Mouse (Mus musculus): ENCODE measurements around the gene Igdcc3. TPM values are rescaled to one million over a fixed set of nuclear protein-coding genes. Genes with fewer than 3 reads are reported as not detected.
"Not testable (repeated sequence)": the region's sequence is repeated elsewhere in the genome, so short reads cannot be mapped to it uniquely, and the experiment has no call there.

The Igdcc3 gene
- total RNA-seq, 2 experiments from 2014 or later = 2.2 to 3.6 TPM

DNA sequence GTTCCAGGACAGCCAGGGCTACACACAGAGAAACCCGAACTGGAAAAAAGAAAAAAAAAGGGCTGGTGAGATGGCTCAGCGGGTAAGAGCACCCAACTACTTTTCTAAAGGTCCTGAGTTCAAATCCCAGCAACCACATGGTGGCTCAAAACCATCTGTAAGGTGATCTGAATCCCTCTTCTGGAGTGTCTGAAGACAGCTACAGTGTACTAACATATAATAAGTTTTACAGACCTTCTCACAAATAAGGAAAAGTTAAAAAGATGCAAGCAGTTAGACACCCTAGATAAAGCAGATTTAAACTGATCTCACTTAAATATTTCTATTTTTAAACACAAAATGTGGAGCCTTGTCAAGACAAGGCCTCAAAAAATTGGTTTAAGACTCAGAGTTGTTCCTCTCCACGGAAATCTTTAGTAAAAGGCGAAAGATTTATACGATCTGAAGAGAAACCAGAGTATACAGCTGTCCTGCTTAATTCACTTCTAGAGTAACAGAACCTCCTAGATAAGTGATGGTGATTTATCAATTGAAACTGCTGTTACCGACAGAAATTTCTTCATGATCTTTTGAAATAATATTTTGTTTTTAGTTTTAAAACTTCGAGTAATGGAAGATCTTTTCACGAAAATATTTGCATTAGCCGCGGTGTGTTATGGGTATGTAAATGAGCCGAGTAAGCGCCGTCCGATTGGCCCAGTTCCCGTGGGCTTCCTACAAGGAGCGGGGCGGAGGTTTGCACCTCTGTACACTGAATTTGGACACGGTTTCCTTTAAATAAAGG lies 60.6 kb downstream of the Igdcc3 start:
- peak in 1 of 2 experiments; percentile 62 for DNase-seq (ENCODE audit: low spot score in 2 of 2)

DNA sequence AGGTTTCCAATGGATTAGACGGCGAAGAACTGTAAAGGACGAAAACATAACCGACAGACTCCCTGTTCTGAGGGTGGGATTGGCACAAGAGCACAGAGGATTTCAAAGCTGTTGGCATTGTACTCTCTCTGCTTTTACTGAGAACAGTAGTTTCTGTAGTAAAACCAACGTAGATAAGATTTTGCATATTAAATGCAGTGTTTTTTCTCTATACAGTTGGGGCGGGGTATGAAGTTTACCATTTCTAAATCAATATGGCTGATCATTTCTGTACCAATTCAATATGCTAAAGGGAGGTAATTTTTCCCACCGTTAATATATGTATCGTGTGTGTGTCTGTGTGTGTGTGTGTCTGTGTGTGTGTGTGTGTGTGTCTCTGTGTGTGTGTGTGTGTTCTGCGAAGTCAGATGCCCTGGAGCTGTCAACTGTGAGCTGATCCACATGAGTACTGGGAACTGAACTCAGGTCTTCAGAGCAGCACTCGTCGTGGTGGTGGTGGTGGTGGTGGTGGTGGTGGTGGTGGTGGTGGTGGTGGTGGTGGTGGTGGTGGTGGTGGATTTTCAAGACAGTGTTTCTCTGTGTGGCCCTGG lies 61.3 kb downstream of the Igdcc3 start:
- DNase-seq (ENCODE audit: low spot score in 2 of 2) = no peak

DNA sequence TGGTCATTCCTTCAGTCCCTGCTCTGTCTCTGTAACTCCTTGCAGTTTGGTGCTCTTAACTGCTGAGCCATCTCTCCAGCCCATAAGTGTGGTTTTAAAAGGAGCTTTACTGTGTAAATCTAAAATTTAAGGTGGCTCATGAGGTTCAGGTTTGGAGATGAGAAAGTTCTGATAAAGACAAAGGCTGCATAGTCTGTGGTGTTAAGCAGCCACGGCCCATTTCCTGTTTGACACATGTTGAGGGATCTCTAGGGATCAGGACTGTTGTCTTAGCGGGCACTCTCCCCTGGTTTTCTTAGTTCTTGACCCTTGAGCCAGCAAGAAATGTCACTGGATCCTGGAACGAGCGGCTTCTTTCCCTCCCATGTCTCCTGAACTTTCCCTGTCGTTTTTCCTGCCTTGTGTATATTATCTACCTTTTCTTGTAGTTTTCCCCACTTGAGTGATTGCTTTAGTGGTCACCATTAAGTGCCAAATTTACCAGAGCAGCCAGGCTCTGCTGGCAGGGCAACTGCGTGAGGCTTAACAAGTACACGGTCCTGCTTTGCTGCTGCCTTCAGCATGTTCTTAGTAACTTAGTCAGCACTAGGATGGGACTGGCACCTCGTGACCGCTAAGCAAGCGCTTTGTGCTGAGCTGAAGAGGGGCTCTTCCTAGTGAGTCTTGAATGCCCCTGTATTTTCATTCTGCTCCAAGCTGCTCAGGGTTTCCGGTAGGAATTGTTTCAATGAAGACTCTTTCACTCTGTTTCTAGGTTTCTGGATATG lies 64.2 kb downstream of the Igdcc3 start:
- no peak for DNase-seq (ENCODE audit: low spot score in 2 of 2)

- not testable (repeated sequence) for DNase-seq (ENCODE audit: low spot score in 2 of 2)
Observed at GRCm38 (mm10) chr9:65207041-65207815, 66.2 kb downstream of the Igdcc3 start.

DNA sequence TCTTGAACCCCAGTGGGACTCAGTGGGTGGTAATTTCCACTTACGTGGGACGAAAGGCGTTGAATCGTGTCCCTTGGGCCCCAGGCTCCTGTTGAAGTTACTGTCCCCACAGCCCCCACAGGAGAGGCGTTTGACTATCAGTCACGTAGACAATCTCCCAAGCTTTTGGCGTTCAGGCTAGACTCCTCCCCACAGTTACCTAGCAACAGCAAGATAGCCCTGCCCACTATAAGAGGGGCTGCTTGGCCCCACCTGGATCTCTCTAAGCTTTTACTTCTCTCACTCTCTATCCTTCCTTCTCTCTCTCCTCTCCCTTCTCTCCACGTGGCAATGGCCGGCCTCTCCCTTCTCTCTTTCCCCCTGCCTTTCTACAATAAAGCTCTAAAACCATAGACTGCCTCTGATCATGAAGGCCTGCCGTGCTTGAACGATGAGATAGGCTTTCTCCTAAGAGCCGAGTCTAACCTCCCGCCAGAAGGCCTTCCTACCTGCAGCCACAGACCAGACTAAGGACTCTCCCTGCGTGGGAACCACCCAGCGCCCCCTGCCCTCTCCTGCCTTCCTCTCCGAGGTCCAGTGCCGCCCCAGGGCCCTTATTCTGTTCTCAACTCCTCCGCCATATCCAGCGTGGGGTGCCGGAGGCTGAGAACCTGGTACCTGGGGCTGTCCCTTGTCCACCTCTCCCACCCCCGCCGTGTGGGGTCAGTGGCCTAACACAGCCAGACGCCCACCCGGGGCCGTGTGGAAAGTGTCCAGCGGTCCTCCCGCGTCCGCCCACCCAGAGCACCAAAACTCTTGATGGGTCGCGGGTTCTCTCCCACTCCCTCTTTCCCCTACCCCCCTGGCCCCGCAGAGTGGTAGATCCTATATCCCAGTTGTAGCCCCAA lies 67.5 kb downstream of the Igdcc3 start:
- no peak for DNase-seq (ENCODE audit: low spot score in 2 of 2)

DNA sequence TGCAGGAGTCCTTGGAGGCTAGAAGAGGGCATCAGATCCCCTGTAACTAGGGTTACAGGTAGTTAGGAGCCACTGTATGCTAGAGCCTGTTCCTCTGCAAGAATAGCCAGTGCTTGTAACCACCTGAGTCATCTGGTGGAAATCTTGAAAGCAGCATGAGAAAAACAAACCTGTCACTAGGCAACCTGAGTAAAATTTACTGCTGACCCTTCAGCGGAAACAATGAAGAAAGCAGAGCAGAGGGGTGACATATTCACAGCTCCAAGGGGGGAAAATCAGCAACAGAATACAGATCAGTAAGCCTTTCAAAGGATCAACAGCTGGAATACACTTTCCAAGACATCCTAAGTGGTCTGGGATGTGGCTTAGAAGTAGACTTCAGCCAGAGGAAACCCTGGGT lies 70.6 kb downstream of the Igdcc3 start:
- DNase-seq (ENCODE audit: low spot score in 2 of 2) = no peak

- no peak for DNase-seq (ENCODE audit: low spot score in 2 of 2)
Observed at GRCm38 (mm10) chr9:65214425-65214777, 73.4 kb downstream of the Igdcc3 start.

DNA sequence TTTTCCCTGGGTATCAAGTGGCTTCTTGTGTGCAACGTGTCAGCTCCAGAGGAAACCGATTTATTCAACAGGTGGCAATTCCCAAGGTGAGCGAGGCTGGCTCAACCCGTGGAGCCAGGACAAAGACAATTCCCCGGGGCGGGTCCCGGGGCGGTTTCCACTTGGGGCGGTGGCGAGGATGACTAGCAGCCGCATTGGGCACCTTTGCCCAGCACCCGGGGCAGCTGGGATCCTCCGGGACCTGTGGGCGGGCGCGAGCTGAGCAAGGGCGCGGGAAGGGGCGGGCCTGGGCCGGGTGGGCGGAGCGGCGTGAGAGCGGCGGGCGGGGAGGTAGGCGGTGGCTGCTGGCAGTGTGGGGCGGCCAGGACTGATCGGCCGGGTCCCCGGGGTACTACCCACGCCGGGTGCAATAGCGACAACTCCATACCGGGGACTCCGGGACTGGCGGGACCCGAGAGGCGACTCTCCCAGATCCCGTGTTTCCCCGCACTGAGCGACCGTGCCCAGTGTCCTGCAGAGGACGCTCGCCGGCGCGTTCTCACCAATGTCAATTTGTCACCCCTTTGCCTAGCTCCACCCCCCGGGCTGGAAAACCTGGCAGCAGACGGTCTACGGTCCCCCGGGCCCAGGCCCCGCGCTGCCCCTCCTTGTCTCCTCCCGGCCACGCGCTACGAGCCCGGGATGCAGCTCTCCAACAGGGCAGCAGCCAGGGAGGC lies 73.9 kb downstream of the Igdcc3 start:
- peak; percentile 78 to 89 for DNase-seq (ENCODE audit: low spot score in 2 of 2)

DNA sequence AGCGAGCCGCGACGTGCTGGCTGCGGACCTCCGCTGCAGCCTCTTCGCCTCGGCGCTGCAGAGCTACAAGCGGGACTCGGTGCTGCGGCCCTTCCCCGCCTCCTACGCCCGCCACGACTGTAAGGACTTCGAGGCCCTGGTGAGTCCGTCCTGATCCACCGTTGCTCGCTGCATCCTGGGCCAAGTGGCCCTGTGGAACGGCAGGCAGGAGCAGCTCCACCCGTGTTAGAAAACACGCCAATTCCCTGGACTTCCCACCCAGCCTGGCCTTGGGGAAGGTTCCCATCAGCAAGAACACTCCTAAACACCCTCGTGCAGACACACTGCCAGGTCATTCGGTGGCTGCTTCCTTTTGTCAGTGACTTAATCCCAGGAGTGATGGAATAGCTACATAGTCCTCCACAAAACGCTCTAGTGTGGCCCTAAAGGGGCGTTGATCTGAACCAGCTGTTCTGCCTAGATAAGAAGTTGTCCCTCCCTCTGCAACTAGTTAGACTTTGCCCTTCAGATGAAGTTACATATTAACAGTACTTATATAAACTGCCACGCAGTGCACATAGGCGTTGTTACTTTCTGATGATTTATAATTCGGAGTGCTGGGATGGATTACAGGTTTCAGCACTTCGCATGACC lies 74.6 kb downstream of the Igdcc3 start:
- no peak for DNase-seq (ENCODE audit: low spot score in 2 of 2)

GRCm38 (mm10) chr9:65216972-65217371 lies 76.0 kb downstream of the Igdcc3 start:
- no peak for DNase-seq (ENCODE audit: low spot score in 2 of 2)

- DNase-seq (ENCODE audit: low spot score in 2 of 2) = no peak
Observed at GRCm38 (mm10) chr9:65217661-65218060, 76.7 kb downstream of the Igdcc3 start.

GRCm38 (mm10) chr9:65218916-65219315 lies 77.9 kb downstream of the Igdcc3 start:
- no peak for DNase-seq (ENCODE audit: low spot score in 2 of 2)

GRCm38 (mm10) chr9:65220398-65220797 lies 79.4 kb downstream of the Igdcc3 start:
- not testable (repeated sequence) for DNase-seq (ENCODE audit: low spot score in 2 of 2)

DNA sequence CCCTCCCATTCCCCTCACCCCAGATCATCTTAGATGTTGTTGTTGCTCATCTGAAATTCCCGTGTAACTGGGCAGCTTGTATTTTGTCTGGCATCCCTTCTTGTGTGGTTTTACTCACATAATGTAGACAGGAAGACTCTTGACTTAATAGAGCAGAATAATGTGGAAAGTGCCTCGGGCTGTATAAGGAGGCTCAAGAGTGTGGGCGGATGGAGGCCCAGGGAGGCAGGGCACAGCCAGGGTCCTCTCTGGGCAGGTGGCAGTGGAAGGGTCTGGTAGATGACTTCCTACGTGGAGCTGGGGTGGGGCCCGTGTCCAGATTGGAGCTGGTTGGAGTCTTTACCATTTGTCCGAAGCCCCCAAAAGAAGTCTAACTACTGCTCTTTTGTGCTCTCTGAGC lies 82.9 kb downstream of the Igdcc3 start:
- no peak for DNase-seq (ENCODE audit: low spot score in 2 of 2)

- DNase-seq (ENCODE audit: low spot score in 2 of 2) = no peak
Observed at GRCm38 (mm10) chr9:65225795-65226194, 84.8 kb downstream of the Igdcc3 start.

DNA sequence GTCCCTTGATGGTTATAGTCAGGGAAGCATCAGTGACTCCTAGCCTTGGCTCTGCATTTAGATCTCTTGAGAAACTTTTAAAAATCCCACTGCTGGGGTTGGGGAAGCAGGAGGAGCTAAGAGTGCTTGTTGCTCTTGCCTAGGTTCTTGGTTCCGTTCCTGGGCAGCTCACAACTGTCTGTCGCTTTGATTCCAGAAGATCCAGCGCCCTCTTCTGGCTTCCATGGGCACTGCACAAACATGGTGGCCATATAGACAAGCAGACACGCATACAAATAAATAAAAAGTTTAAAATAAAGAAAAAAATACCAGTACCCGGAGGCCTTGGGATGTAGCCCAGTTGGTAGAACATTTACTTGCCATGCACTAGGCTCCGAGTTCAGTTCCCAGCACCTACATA lies 89.3 kb downstream of the Igdcc3 start:
- DNase-seq (ENCODE audit: low spot score in 2 of 2) = no peak

DNA sequence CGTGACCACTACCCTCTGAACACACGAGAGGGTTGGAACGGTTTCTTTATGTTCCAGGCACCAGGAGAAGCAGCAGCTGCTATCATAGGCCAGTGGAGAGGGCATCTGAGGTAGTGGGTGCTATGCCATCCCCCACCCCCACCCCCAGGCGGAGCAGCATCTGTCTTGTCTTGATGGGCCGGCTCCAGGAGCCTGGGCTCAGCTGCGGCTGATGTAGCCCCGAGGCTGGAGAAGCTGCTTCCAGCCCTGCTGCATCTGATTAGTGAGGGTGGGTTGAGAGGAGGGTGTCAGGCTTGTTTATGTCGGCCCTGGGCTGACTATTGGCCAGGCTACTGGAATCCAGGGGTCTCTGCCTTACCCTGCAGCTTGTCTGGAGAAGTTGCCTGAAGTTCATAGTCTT lies 90.3 kb downstream of the Igdcc3 start:
- DNase-seq (ENCODE audit: low spot score in 2 of 2) = no peak

- DNase-seq (ENCODE audit: low spot score in 2 of 2) = no peak
Observed at GRCm38 (mm10) chr9:65233243-65233985, 92.4 kb downstream of the Igdcc3 start.

DNA sequence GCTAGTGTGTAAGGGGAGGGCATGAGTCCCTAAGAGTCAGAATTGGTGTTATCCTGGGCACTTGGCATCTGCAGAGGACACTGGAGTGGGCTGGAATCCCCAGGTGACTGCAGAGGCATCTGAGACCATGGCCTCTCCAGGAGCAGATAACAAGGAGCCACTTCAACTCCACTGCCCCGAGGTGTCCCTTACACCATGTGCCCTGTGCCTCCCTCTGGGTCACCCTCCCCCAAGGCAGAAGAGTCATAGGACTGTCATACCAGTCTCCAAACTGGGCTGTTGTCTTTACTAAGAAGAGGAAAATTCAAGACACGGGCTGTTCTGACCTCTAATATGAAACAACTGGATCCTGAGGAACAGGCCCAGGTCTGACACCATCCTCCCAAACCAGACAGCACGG lies 93.7 kb downstream of the Igdcc3 start:
- DNase-seq (ENCODE audit: low spot score in 2 of 2) = no peak

Data from adrenal gland, postnatal 4 days (tissue).